Mouse (Mus musculus) left cerebral cortex, adult 18-20 months (tissue): ENCODE measurements at regions not wholly inside any gene's neighbourhood (a gene's known extent, or its start where the extent isn't known, plus 50 kb on each side); places are given as distances from the start of the nearest gene placed in this dataset.

ENCODE experiments used
- DNase-seq, 2 experiments: peaks; one replicate each; pipeline ENCODE4 v3.0.0; 2021 to 2022; ENCODE audit warnings: low spot score in 2 of 2, mixed read lengths in 1 of 2

- no peak for DNase-seq
Observed at GRCm38 (mm10) chr13:53903626-53904025, 151.9 kb downstream of the Drd1 start.

DNA sequence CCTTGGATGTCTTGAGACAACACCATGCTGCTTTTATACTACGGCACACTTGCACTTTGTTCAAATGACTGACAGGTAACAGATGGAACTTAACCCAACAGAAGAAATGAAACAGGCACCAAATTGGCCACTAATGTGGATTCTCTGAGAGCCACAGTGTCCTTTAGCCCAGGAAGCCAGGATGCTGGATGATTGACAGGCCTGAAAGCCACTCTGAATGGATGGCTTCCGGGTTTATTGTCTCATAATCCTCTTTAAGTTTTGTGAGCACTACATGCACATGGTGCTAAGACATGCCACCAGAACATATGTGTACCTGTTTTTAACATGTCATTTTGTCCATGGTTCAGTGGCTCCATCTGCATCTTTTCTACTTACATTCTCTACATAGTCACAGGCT lies 152.7 kb downstream of the Drd1 start:
- no peak for DNase-seq

DNA sequence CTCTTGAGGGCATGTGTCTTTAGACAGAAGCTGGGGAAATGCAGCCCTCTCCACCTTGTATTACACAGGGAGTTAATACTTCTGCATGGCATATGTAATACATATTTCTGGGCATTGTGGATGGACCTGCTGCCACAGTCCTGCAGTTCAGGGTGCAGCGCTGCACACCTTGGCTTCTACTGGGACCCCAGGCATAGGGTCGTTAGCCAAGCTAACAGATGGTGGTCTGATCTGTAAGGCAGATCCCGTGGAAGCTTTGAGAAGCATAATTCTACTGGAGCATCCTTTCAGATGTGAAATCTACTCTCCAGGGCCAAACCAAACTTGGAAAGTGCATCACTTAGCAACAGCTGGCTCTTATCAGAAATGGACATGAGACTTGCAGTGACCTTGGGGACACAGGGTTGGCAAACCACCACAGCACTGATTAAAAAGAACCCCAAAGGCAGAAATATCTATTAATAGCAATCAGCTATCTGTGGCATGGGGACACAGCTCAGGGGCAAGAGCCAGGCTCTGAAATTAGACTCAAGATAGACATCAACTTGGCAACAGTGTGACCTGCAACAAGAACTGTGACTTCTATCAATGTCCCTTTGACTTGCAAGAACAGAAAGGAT lies 155.0 kb downstream of the Drd1 start:
- DNase-seq: no peak

GRCm38 (mm10) chr13:53898351-53898750 lies 157.2 kb downstream of the Drd1 start:
- no peak for DNase-seq

GRCm38 (mm10) chr13:53897176-53897575 lies 158.3 kb downstream of the Drd1 start:
- DNase-seq: no peak

DNA sequence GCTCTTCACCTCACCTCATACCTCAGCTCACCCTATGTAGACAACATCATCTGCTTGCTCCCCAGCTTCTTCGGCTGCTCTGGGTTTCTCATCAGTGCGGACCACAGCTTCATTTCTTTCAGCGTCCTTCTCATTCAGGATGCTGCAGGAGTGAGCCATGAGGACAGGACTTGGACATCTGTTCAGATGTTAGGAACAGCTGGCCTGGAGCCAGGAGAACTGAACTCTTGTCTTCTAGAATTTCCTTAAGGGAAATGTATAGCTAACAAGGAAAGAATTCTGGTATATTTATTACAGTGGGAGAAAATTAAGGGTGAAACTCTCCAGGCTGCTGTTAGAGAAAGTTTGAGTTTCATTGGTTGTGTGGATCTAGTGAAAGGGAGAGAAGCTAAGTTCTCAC lies 167.1 kb downstream of the Drd1 start:
- no peak for DNase-seq

- no peak for DNase-seq
Observed at GRCm38 (mm10) chr13:53885756-53886155, 169.7 kb downstream of the Drd1 start.

GRCm38 (mm10) chr13:53883206-53883605 lies 172.3 kb downstream of the Drd1 start:
- peak; percentile 31 to 40 for DNase-seq

GRCm38 (mm10) chr13:53880466-53881250 lies 174.8 kb downstream of the Drd1 start:
- DNase-seq: no peak

- peak; percentile 9 to 44 for DNase-seq
Observed at GRCm38 (mm10) chr13:53875546-53875945, 180.0 kb downstream of the Drd1 start.

DNA sequence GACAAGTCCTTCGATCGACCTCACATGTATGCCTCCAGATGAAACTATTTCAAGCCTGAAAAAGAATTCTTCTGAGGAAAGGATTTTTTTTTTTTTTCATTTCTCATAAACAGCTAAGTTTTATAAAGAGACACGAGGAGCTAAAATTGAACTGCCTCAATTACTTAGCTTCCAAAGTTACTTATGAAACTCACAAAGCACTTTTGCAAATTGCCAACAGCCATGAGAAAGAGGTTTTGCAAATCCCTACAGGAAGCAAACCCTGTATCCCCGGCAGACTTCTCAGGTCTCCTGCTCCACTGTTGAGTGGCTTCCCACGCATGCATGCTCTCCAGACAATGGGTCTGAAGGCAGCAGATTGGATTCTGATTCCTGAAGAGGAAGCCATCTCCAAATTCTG lies 190.2 kb downstream of the Drd1 start:
- DNase-seq: no peak

- DNase-seq: no peak
Observed at GRCm38 (mm10) chr13:53862336-53862735, 193.2 kb downstream of the Drd1 start.

DNA sequence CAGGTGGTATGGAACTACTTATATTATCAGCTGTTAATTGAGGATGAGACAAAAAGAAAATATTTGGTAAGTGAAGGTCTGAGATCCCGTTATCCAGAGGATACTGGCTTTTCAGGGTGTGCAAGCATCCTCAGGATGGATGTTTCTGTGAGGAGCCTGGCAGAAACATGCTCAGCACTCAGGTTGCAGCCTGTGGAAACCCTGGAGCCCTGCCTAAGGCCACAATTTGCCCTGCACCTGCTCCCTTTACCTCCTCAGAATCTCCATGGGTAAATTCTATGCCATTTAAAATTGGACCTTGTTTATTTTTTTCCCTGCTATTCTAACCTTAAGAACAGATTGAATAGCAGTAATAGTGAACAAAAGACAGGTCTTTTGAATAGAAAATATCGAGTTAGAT lies 201.3 kb downstream of the Drd1 start:
- DNase-seq: no peak

GRCm38 (mm10) chr13:53850146-53850545 lies 205.4 kb downstream of the Drd1 start:
- DNase-seq: no peak

DNA sequence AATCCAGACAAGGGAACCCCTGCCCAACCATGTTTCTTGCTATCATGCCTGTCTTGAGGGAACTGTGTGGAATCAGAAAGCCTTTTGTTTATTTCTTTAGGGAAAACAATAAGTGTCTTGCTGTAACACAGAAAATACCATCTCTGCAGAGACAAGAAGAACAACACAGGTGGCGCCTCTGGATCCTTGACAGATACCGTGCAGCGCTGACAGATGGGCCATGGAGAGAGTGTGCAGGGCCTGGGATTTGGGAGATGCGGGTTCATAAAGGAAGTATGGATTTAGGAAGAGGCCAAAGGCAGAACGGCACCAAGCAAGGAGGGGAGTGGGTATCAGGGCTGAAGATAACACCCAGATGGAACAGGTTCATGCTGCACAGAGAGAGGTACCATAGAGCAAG lies 209.3 kb downstream of the Drd1 start:
- no peak for DNase-seq

GRCm38 (mm10) chr13:53845786-53846185 lies 209.7 kb downstream of the Drd1 start:
- DNase-seq: no peak

DNA sequence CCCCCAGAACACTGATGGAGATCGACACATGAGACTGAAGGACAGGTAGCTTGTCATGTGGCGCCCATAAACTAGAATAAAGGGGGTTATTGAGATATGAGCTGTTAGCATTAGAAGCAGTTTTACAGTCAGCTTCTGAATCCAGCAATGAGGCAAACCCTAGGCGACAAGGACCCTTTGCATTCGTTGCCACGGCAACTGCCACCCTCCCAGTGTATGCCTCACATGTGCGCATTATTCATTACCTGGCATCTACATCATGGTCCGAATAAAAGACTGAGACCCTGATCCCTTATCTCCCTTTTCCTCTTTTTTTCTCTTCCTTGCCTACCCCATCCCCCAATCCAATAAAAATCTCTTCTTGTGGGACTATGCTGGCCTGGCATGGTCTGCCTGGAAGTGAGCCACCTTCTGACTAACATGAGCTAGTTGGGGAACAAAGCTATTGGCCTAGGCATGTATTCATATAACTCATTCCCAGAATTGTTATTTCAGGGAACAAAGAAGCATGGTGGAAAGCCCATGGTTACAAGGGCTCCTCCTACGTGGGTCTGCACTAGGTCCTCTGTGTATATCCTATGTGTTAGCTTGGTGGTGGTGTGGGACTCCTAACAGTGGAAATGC lies 229.4 kb downstream of the Drd1 start:
- no peak for DNase-seq

DNA sequence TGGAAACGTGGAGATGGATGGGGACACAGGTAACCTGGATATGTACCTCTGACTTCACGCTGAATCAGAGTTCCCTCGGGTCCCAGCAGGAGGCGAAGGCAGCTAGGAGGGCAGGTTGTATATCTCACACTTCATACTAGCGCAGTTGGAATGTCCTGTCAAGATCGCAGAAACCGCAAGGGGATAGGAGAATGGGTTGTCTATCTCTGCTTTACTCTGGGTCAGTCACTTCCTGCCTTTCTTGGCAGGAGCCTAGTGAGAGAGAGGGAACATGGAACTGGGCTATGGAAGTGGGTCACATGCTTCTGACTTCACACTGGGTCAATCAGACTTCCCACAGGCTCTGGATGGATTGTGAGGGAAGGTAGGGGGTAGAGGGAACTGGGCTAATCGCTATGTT lies 233.4 kb downstream of the Drd1 start:
- DNase-seq: no peak

- DNase-seq: no peak
Observed at GRCm38 (mm10) chr13:53815629-53816028, 239.9 kb downstream of the Drd1 start.

GRCm38 (mm10) chr13:53814088-53814487 lies 241.4 kb downstream of the Drd1 start:
- no peak for DNase-seq

- peak; percentile 50 to 55 for DNase-seq
Observed at GRCm38 (mm10) chr13:53811862-53812261, 243.6 kb downstream of the Drd1 start.

DNA sequence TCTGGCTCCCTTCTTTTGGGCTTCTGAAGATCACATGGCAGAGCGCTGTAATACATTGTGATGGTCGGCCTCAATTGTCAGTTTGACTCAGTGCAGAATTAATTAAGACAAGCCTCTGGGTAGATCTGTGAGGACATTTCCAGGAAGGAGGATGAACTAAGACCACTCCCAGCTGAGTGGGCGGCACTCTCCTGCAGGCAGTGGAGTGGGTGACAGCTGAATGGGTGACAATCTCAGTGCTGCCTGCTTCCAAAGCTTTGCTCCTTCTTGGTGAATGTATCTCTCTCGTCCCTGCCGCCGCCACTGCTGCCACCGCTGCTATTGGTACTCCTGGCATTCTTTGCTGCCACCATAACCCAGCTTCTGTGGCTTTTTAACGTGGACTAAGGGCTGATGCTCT lies 244.4 kb downstream of the Drd1 start:
- peak; percentile 12 to 24 for DNase-seq
